Mouse (Mus musculus) inflammation-experienced regulatory T-cells (primary cell): Measurements from ENCODE around the gene Ssh2. TPM values are rescaled to one million over a fixed set of nuclear protein-coding genes. Genes with fewer than 3 reads are reported as not detected.

ENCODE experiments used
- polyA plus RNA-seq, 2 experiments: library from polyadenylated mRNA; unstranded; fragments of 100-300 nt; shearing (Covaris generic); gene quantifications; one replicate each; pipeline ENCODE4 v1.2.1; 2017

The Ssh2 gene
- polyA plus RNA-seq, result 100 to 1,000 TPM; 101 to 111 TPM

DNA sequence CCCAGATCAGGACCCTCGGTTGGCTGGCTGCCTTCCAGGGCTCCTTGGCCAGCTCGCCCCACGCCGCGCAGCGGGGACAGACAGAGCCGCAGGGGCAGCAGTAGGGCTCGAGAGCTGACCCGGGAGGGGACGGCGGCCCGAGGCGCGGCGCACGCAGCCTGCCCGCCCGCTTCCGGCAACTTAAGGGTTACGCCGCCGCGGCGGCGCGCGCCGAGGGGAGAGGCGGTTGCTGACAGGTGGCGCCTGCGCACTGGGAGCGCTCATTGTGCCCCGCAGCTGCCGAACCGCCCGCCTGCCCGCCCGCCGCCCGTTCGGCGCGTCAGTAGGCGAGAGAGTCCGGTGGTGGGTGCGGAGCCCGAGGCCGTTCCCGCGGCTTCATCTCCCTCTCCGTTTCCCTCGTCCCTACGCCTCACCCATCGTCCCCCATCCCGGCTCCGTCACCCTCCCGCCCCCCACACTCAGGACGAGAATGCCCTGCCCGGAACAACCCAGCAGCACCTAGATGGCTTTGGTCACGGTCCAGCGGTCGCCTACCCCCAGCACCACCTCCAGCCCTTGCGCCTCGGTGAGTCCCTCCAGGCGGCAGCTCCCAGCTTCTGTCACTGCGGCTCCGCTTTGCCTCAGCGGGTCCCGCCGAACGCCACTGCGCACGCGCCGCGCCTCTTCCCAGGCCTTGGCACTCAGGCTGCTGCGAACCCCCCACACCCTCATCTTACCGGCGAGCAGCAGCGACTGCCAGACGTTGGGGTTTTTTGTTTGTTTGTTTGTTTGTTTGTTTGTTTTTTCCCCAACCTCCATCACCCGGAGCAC, at the start of gene Ssh2:
TSS of gene Ssh2 (plus strand) at position 337 of the 810 bp plus-strand sequence.

DNA sequence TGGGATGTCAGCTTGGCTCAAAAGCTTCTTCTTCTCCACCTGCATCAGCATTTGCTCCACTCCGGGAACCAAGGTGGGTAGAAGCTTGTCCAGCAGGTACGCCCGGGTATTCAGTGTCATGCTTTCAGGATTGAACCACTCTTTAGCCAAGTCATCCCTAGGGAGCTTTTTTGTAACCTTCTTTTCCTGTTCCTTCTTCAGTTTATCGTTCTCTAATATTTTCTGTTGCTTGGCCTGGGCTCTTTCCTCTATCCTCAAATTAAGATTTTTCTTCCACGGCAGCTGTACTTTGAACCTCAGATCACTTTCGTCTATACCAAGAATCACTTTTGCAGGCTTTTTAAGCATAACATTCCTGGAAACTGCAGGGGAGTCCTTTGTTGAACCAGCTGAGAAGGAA, 27.2 kb upstream of the Ssh2 start, which contains the start of gene Efcab5:
TSS of gene Efcab5 (minus strand) at position 101 of the 400 bp plus-strand sequence.

DNA sequence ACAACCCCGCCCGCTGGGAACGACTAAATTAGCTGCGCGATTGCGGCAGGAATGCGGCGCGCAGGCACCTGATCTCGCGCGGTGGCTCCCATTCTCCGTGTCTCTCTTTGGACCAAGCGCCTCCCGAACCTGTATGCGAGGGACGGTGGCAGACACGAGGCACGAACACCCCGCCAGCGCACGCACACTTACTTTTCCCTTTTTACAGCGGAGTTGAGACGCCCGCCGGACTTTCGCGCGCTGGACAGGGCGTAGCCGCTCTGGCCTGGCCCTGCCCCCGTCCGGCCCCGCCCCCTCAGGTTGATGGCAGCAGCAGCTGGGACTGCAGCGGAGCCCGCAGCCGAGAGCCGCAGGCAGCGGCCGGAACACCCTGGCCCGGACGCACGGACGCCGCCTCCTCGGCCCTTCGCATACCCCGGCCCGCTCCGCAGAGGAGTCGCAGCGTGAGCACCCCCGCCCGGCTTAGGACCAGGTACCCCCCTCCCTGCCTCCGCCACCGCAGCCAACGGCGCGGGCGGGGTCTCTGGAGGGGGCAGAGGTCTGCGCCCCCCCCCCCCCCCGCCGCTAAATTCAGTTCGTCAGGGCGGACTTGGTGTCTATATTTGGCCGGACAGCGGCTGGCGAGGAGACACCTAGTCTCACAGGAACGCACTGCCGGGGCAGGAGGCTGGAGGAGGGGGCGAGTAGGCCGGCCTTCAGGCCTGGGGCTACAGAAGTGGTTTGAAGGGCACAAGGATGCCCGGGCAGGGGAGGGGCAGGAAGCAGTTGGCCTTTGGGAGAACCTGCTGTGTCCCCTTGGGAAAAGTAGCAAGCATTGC, 246.4 kb downstream of the Ssh2 start, which contains the start of gene Coro6:
TSS of gene Coro6 (plus strand) at position 129 of the 818 bp plus-strand sequence.

DNA sequence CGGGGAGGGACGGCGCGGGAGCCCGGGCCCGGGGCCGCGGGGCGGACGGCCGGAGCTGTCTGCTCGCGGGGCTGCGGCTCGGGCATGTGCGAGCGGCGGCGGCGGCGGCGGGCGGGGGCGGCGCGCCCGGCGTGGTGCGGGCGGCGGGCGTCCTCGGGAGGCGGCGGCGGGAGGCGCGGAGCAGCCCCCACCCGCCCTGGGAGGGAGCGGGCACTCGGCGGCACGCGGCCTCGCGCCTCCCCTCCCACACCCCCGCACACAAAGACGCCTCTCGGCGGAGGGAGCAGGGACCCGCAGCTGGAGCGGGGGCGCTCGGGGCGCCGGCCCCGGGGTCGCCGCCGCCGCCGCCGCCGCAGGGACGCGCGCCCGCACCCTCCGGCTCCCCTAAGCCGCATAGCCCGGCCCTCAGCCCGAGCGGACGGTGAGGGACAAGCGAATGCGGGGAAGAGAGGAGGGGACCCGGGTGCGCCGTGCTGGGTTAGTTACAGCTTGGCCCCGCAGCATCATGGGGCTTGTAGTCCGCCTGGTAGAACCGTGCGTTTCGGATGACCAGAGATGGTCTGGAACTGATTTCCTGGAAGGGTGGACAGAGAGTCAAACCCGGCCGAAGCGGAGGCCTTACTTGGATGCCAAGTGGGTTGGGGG, 273.6 kb downstream of the Ssh2 start, which contains the start of gene Ankrd13b:
TSS of gene Ankrd13b (minus strand) at position 88 of the 645 bp plus-strand sequence.

DNA sequence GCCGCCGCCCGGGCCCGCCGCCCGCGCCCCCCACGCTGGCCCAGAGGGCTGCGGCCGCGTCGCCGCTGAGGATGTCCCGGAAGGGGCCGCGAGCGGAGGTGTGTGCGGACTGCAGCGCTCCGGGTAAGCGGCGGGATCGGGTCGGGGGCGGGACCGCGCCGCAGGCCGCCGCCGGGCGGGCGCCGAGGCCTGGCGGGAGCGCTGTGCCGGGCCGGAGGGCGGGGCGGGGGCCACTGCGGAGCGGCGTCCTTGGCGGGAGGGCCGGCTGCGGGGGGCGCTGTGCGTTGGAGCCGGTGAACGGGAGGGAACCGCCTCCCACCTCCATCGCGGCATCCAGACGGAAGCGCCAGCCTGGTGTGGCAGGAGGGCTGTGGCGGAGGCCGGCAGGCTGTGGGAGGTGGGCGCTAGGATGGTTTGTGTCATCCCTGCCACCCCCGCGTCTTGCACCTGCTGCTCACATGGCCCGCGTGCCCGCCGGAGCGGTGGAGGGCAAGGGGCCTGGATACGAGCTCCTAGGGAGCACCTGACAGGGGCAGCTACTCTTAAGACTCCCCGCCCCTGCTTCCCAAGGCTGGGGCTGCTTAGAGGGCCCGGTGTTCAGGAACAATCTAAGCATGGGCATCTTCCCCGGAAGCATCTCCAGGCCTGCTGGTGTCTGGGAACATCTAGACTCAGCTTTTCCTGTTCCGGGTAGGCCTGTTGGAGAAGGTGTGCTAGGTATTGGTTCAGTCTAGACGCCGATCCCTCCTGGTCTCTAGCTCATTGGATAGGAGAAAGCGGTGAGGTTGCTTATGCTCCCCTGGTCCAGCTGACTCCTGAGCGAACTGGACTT, 277.6 kb downstream of the Ssh2 start, which contains the start of gene Git1:
TSS of gene Git1 (plus strand) at position 51 of the 832 bp plus-strand sequence.

Other genes starting within 250 kb of the Ssh2 start
- gene Slc6a4, start 217.7 kb upstream of the Ssh2 start, polyA plus RNA-seq, result 1 to 10 TPM in 1 of 2 experiments, under 1 TPM in 1; 0.64 to 2.6 TPM
- gene Nsrp1, start 137.9 kb upstream of the Ssh2 start, polyA plus RNA-seq, result 10 to 100 TPM; 37.9 to 42.1 TPM
- gene Efcab5, start 27.3 kb upstream of the Ssh2 start, polyA plus RNA-seq, result 1 to 10 TPM in 1 of 2 experiments, under 1 TPM in 1; 0.54 to 1.3 TPM
- gene Coro6, start 246.1 kb downstream of the Ssh2 start, polyA plus RNA-seq, result not detected